Mouse (Mus musculus): ENCODE data around the gene Eya2.

Eya2 gene

DNA sequence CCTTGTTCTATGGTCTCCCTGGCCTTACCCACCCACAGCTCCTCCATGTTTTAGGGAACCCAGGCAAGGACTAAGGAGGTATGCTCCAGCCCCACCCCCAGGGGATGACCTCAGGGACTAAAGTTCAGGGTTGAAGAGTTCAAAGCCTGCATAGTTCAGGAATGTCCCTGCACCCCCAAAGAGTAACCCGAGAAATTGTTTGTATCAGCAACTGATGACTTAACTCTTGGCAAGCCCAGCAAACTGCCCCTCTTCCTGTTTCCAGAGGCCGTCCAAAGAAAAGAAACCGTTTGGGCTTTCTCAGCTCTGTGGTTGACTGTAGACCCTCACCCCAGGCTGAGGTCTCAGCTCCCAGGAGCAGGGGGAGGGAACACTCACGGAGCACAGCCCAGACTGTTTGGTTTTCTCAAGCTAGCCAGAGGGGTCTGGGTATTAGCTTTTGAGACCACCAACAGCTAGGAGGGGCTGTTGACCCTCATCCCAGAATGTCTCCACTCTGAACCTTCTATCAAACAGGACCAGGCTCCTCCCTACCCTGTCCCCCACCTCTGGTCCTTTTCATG is 23.5 kb upstream of the Eya2 start:
- TF ChIP-seq GATA4 (IDR thresholded peaks at IDR 0.05; ENCODE audit: insufficient replicate concordance, low read length), result no peak

GRCm38 (mm10) chr2:165583044-165583443 is 11.8 kb upstream of the Eya2 start:
- TF ChIP-seq GATA4 (IDR thresholded peaks at IDR 0.05; ENCODE audit: insufficient replicate concordance, low read length), result no peak

DNA sequence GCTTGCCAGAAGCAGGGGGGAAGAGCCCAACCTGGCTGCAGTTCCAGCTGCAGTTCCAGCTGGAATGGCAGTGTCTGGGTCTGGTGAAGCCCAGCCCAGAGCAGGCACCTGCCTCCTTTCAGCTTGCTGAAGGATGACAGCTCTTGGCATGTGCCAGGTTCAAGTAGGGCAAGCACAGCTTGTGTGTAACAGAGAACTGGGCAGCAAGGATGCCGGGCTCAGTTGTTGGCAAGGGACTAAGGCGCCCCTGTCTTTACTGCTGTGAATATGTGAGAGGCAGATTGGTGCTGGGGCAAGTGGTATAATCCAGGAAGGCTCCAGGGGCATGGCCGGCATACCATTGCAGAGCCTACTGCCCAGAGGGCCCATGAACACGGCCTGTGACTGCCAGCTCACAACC is 11.3 kb upstream of the Eya2 start:
- TF ChIP-seq GATA4 (IDR thresholded peaks at IDR 0.05; ENCODE audit: insufficient replicate concordance, low read length), result no peak

GRCm38 (mm10) chr2:165584563-165584962 is 10.3 kb upstream of the Eya2 start:
- TF ChIP-seq GATA4 (IDR thresholded peaks at IDR 0.05; ENCODE audit: insufficient replicate concordance, low read length), result no peak

DNA sequence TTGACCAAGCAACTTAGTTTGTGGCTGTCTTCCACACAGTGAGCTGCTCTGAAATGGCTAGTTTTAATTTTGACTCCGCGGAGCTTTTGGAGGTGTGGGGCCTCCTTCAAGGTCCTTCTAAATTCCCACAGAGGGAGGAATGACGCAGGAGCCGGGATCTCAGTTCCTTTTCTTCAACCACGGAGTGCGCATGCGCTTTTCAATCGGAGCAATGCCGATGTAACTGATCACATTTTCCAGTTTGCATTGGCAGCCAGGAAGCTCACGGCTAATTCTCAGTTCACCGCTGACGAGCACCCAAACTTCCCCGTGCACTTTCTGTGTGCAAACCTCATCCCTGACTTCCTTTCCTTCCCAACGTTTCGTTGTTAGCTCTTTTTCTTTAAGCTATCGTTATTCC is 4.1 kb upstream of the Eya2 start:
- no peak for TF ChIP-seq GATA4 (IDR thresholded peaks at IDR 0.05; ENCODE audit: insufficient replicate concordance, low read length)

DNA sequence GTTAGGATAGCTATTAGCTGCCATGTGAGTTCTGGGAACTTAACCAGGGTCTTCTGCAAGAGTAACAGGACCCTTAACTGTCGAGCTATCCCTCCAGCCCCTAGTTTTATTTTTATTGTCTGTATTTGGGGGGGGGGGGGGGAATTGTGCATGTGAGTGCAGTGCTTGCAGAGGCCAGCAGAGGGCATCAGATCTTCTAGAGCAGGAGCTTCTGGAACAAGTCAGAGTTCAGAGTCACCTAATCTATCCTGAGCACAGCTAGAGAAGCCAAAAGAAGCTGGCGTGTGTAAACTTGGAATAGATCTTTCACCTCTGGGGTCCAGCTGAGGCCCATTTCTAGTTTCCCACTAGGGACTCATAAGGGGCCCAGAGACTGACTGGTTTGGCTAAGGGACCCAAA is 1.1 kb upstream of the Eya2 start:
- no peak for TF ChIP-seq GATA4 (IDR thresholded peaks at IDR 0.05; ENCODE audit: insufficient replicate concordance, low read length)

DNA sequence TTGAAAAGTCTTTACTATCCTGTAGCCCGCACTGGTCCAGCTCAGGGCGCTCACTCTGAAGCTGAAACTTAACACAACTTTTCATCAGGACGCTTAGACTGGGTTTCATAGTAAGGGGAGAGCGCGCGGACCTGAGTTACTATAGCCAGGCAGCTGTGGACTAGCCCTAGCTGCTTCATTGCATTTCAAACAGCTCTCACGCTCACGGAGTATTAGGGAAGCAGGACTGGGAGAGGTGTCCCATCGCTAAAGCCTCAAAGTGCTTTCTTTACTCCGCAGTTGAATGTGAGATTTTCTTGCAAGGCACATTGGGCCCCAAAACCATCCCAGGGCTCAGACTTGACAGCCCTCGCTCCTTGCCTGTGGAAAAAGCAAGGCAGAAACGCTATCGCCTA is 841 bp downstream of the Eya2 start:
- no peak for TF ChIP-seq GATA4 (IDR thresholded peaks at IDR 0.05; ENCODE audit: insufficient replicate concordance, low read length)

- no peak for TF ChIP-seq GATA4 (IDR thresholded peaks at IDR 0.05; ENCODE audit: insufficient replicate concordance, low read length)
Measured at GRCm38 (mm10) chr2:165596141-165596540, 1.3 kb downstream of the Eya2 start.

GRCm38 (mm10) chr2:165597536-165597935 is 2.7 kb downstream of the Eya2 start:
- TF ChIP-seq GATA4 (IDR thresholded peaks at IDR 0.05; ENCODE audit: insufficient replicate concordance, low read length), result no peak

DNA sequence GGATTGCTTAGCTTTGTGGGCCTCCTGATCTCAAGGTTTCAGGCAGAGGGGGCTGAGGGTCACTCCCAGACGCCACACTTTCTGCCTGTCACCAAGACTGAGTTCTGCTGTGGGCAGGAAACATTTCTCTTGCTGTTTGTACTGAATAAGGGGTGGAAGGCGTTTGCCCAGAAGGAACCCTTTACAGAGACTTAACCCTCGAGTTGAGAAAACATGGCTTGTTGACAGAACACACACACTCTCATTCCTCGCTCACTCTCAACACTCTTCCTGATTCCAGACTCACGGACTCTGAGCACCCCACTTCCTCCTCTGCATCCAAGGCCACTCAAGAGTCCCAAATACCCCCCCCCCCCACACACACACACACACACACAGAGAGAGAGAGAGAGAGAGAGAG is 3.3 kb downstream of the Eya2 start:
- no peak for TF ChIP-seq GATA4 (IDR thresholded peaks at IDR 0.05; ENCODE audit: insufficient replicate concordance, low read length)

DNA sequence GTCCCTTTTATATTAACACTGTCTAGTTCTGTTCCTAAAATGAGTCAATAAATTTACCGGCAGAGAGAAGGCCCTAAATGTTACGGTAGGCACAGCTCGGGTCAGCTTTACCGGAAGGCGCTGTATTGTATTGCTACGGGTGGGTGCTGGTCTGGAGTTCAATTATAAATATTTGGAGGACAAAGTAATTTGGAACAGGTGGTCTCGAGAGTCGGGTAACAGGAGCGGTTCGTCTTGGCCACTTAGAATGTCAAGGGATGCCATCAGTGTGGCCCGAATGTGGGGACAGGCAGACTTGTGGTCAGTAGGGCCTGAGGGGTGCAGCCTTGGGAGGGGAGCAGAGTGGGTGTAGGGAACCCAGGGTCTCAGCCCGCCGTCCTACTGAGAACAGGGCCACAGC is 4.7 kb downstream of the Eya2 start:
- TF ChIP-seq GATA4 (IDR thresholded peaks at IDR 0.05; ENCODE audit: insufficient replicate concordance, low read length), result no peak

DNA sequence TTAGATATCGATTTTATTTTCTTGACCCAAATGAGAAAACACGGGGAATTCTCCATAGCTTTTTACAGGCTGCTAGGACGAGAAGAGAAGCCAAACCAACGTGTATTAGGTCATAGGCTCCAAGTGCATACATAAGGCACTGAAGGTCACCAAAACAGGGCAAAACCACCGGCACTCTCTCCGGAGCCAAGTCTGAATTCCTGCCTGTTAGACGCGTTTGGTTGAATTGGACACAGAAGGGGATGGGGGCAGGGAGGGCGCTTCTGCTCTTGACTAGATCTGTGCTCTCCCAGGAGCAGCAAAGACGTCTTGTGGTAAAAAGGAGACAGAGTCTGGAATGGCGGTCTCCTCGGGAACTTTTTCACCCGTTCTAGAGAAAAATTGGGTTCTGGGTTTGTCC is 6.1 kb downstream of the Eya2 start:
- TF ChIP-seq GATA4 (IDR thresholded peaks at IDR 0.05; ENCODE audit: insufficient replicate concordance, low read length), result no peak

GRCm38 (mm10) chr2:165601605-165602004 is 6.8 kb downstream of the Eya2 start:
- TF ChIP-seq GATA4 (IDR thresholded peaks at IDR 0.05; ENCODE audit: insufficient replicate concordance, low read length), result no peak

- no peak for TF ChIP-seq GATA4 (IDR thresholded peaks at IDR 0.05; ENCODE audit: insufficient replicate concordance, low read length)
Measured at GRCm38 (mm10) chr2:165603775-165604174, 8.9 kb downstream of the Eya2 start.

DNA sequence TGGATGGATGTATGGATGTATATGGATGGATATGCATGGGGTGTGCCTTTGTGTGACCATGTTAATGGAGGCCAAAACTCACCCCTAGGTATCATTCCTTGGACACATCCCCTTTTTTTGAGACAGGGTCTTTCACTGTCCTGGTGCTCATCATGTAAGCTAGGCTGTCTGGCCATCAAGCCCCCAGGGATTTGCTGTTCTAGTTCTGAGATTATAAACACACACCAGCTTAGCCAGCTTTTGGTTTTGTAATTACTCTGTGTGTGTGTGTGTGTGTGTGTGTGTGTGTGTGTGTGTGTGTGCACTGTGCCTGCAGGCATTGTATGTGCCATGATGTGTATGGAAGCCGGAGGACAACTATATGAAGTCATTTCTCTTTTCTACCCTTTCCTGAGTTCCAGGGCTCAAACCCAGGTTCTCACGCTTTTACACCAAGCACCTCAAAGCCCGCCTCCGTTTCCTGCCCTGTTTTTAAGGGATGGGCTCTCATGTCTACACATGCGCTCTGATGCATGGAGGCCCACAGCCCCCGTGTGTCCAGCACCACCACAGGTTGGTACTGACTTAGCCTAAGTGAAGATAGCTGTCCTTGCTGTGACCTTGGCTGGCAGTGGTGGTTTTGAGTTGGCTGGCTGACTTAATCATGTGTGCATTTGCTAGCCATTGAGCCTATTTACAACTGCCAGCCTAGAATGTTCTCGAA is 16.9 kb downstream of the Eya2 start:
- no peak for TF ChIP-seq GATA4 (IDR thresholded peaks at IDR 0.05; ENCODE audit: insufficient replicate concordance, low read length)

DNA sequence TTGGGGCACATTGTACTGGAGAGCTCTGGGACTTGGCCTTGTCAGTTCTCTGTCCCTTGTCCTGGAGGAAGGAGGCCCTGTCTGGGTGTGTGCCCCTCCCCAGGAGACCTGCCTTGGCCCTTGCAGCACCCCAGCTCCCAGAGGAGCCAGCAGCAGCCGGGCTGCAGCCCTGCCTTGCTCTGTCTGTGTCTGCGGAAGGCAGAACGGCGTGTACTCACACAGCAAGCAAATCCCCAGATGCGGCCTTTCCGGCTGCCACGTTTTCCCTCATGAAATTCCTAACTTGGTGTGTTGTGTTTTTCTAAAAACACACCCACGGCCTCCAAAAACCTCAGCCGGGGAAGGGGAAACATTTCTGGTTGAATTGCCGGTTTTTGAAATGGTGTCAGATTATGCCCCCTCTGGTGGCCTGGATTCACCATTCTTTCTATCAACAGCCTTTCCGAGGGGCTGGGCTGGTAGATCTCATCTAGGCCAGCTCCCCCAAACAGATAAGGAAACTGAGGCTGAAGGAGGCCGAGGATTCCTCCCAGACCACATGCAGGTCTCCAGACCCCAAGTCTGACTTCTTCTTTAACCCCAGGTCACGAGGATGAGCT is 19.0 kb downstream of the Eya2 start:
- TF ChIP-seq GATA4 (IDR thresholded peaks at IDR 0.05; ENCODE audit: insufficient replicate concordance, low read length), result no peak

DNA sequence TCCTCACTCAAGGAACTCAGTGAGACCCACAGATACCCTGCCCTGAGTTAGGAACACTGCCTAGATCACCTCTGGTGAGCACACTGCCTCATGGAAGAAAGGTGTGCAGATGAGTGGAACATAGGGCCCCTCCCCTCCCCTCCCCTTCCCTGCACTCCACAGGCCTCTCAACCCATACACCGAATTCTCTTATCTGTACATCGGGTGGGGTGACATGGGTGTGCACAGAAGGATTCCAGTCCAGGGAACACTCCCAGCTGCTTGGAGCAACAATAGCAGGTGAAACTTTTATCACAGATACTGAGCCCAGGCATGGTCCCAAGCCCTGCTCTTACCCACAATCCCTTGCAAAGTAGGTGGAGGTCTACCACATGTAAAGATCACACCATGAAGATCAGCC is 26.7 kb downstream of the Eya2 start:
- no peak for TF ChIP-seq GATA4 (IDR thresholded peaks at IDR 0.05; ENCODE audit: insufficient replicate concordance, low read length)

Measured in liver, adult (tissue).